Mouse (Mus musculus) small intestine, adult 2 months (tissue): ENCODE measurements around the gene Vmp1.

Experiments
- CTCF ChIP-seq: fragments of 200-500 bp; IDR thresholded peaks from 2 replicates; pipeline ENCODE4 v1.5.1; 2012; ENCODE audit warnings: low read depth, mild to moderate bottlenecking, control low read depth, inconsistent platforms, low read length, moderate library complexity, mixed read lengths; ENCODE audit not compliant: insufficient replicate concordance, insufficient read length; ENCODE audit errors: extremely low read depth
- POLR2A ChIP-seq: fragments of 200-500 bp; IDR thresholded peaks from 2 replicates; pipeline ENCODE4 v1.6.1; 2012; ENCODE audit warnings: low read depth, mild to moderate bottlenecking, control low read depth, inconsistent platforms, low read length, moderate library complexity

GRCm38 (mm10) chr11:86618548-86619335, 64.9 kb downstream of the Vmp1 start:
- TF ChIP-seq CTCF = no peak
- no peak for TF ChIP-seq POLR2A
